Mouse (Mus musculus) megakaryocyte, adult 5-6 weeks (primary cell): ENCODE measurements around the gene Acsl1. TPM values are rescaled to one million over a fixed set of nuclear protein-coding genes. Genes with fewer than 3 reads are reported as not detected.
A peak's percentile ranks its signal among the peaks of the same experiment; 100 is the strongest.

Experiments used
- ATAC-seq: 2 replicates; pipeline ENCODE4 v1.8.0; 2016; ENCODE audit warnings: mild to moderate bottlenecking, inconsistent platforms; ENCODE audit not compliant: poor library complexity, severe bottlenecking
- total RNA-seq, 2 experiments: library from RNA; stranded (forward) in 1 of 2; stranded (reverse) in 1 of 2; fragments of 153-499, 151-499 nt in 1 of 2; fragments of 221-1000, 200-1000 nt in 1 of 2; gene quantifications; 2 replicates each; pipeline versions ENCODE4 v1.2.3 to v1.2.4; 2015 to 2017

The Acsl1 gene
- total RNA-seq, 2 experiments from 2014 or later, result 67.3 to 125 TPM

DNA sequence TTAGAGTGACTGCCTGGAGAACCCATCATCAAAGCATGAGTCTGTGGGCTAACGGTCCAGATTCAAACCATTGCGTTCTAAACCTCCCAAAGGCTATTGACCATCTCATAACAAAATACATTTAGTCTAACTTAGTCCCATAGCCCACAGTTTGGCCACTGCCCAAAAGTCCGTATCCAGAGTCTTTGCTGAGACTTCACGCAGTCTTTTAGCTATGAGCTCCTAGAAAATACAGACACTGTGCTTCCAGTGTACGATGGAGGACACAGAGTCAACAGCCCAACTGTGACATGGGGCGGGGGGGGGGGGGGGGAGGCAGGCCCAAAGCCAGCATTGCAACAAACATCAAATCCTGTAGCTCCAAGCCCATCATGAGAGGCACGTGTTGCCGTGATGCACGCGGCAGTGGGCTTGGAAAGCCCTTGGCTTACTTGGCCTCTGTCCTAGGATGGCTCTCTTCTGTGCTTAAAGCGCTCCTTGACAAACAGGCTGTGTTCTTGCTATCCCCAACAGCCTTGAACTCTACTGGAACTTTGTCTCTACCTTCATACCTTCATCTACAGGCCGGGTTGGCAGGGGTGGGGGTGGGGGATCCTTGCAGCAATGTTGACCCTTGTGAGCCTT lies 32.3 kb downstream of the Acsl1 start:
- ATAC-seq, result no peak

DNA sequence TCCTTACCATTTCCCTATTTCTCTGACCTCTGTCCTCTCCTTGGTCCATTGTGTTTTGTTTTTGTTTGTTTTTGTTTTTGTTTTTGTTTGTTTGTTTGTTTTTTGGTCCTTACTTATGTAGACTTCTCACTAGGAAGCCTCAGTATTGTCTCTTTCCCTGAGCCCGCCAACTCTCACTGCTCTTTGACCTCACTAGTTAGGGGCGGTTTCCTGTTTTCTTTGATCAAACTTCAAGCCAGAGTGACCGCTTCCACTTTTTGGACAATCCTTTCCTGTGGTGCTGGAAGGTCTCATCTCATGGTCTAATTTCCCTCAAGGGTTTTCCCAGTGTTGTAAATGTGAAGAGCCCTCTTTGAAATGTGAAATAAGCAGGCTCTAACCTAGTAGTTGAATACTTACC lies 33.4 kb downstream of the Acsl1 start:
- 0 out of 2 replicates have a peak, but pooled peaks have one; percentile 41 for ATAC-seq

DNA sequence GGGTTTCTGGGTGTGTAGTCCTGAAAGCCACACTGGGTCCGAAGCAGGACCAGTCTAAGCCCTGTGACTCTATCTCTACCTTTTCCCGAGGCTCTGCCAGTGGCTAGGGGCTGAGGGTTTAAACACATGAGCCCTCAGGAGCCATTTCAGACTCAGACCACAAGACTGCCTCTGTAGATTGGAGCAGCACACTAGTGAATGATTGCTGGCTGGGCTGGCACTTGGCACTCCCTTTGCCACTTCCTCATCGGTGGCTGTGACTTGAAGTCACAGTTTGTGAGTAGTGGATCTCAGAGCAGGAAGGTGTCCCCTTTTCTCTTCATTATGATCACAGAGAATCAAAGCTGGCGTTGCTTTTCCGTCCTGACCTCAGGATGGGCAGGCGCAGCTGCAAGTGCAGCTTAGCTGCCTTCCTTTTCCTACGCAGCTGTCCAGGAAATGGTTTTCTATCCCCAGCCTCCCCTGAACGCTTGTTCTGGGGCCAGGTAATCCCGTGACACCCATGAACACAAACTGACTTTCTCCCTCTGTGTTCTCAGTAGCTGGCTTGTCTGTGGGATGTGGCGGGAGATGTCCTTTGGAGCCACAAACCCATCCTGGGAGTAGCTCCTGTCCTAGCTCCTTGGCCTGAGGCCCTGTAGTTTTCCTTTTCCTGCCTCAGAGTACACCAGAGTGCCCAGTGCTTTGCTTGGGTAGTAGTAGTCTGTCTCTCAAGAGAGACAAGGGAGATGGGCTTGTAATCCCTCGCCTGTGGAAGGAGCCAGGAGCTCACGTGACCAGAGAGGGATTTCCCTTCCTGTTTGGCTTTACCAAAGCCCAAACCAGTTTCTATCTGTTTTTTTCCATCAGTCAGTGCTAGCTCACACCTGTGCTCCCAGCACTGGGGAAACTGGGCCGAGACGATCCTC lies 37.9 kb downstream of the Acsl1 start:
- ATAC-seq, result peak; percentile 90

GRCm38 (mm10) chr8:46509474-46509873 lies 38.6 kb downstream of the Acsl1 start:
- ATAC-seq, result no peak

DNA sequence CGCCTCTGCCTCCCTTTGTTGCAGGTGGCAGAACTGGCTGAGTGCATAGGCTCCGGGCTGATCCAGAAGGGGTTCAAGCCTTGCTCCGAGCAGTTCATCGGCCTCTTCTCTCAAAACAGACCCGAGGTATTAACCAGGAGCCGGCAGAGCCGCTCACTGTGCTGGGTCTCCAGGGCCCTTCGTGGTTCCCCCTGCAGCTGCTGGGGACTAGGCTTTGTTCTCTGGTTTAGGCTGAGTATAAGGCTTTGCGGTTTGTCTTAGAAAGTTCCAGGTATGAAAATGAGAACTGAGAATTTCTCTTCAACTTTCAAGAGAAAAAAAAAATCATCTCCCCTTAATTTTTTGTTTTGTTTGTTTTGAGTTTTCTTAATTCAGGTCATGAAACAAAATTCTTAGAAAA lies 40.5 kb downstream of the Acsl1 start:
- no peak for ATAC-seq

- ATAC-seq, result no peak
Measured at GRCm38 (mm10) chr8:46512538-46512937, 41.7 kb downstream of the Acsl1 start.

GRCm38 (mm10) chr8:46514027-46514426 lies 43.2 kb downstream of the Acsl1 start:
- no peak for ATAC-seq

- peak; percentile 98 for ATAC-seq
Measured at GRCm38 (mm10) chr8:46520667-46521066, 49.8 kb downstream of the Acsl1 start.

GRCm38 (mm10) chr8:46526098-46526497 lies 55.3 kb downstream of the Acsl1 start:
- no peak for ATAC-seq

- no peak for ATAC-seq
Measured at GRCm38 (mm10) chr8:46526821-46527220, 56.0 kb downstream of the Acsl1 start.

DNA sequence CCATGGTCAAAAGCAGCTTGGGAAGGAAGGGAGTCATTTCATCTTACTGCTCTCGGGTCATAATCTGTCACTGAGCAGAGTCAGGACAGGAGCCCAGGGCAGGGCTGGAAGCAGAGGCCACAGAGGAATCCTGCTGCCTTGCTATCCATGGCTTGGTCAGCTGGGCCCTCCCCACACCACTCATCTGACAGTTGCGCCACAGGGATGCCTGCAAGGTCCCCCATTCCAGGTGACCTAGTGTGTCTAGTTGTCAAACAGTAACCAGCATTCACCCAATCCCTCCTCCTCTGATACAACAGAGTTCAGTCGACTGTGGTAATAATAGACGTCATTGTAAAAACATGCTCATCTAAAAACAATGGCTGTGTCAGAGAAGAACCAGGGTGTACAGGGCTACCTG lies 58.7 kb downstream of the Acsl1 start:
- no peak for ATAC-seq

- ATAC-seq, result no peak
Measured at GRCm38 (mm10) chr8:46530541-46530940, 59.7 kb downstream of the Acsl1 start.

GRCm38 (mm10) chr8:46533926-46534325 lies 63.1 kb downstream of the Acsl1 start:
- peak; percentile 100 for ATAC-seq

DNA sequence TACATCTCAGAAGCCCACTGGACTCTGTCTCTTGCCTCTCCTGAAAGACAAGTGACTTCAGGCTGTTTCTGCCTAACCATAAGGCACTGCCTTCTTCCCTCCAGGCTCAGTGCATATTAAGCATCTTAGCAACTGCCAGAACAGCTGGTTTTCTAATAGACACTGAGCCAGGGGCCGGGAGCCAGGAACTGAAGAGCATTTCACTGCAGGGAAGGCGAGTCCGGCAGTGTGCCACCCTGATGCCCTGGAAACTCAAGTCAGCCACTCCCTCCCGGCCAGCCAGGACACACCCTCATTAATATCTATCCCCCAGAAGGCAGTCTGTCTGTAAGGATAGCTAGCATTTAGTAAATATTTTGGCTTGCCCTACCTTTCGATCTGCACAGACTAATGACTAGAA lies 68.9 kb downstream of the Acsl1 start:
- ATAC-seq, result no peak; the same call in 1 of the 2 replicates

DNA sequence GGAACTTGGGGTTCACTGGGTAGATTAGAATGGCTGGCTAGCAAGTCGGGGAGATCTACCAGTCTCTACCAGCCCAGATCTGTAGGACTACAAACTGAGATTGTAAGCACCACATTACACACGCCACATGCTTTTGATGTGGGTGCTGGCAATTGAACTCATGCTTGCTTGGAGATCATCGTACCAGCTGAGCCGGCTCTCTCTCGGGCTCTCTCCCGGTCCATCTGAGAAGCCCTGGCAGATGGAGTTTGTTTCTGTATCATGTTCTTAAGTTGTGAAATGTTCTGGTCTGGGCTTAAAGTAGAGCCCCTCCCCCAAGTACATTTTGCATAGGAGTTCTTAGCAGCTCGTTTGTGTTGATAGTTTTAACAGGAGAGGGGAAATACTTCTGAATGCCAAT lies 72.4 kb downstream of the Acsl1 start:
- no peak for ATAC-seq

DNA sequence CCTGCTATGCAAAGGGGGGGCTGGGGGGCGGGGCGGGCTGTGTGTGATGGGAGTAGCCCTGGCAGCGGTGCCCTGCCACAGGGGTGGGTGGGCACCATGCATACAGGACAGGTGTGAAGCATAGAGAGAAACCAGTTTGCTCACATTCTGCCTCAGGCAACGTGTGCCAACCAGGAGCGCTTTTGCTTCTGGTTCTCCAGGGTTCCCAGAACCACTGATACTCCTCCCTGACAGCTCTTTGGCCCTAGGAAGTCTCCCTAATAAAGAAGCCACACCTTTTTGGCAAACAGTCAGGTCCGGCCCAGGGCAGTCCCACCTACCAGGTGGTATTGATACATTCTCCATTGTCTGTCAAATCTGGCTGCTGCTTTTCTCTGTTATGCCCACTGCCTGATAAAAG lies 72.8 kb downstream of the Acsl1 start:
- ATAC-seq, result no peak

DNA sequence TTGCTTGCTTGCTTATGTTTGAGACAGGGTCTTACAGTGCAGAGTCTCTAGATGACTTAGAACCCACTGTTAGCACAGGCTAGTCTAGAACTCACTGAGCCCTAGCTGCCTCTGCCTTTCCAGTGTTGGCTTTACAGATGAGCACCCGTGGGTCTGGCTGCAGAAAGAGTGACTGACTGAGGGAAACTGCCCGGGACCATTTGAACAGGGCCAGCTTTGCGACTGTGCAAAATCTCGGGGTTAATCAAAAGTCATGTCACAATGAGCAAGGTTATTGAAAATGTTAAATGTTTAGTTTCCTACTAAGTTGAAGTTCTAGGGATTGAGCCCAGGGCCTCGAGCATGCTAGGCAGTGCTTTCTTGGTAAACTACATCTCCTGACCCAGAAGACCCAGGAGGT lies 75.0 kb downstream of the Acsl1 start:
- no peak for ATAC-seq

- peak; percentile 62 for ATAC-seq
Measured at GRCm38 (mm10) chr8:46546431-46547176, 75.8 kb downstream of the Acsl1 start.

DNA sequence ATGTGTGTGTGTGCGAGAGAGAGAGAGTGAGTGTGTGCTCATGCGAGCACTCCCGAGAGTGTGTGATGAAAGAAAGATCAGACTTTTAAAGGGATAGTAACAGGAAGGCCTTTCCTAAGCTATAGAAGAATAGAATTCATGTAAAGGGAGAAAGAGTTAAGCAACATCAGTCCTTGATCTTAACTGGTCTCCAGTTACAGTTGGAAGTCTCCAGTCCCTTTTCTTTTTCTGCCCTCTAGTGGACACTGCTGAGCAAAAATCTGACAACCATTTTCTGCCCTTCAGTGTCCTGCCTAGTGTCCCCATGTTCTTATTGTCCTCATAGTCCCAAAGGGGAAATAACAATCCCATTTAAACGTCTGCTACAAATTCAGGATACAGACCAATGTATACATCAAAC lies 76.4 kb downstream of the Acsl1 start:
- ATAC-seq, result peak; percentile 40

GRCm38 (mm10) chr8:46550058-46550457 lies 79.2 kb downstream of the Acsl1 start:
- ATAC-seq, result no peak

GRCm38 (mm10) chr8:46551029-46551428 lies 80.2 kb downstream of the Acsl1 start:
- no peak for ATAC-seq
